Mouse (Mus musculus): Measurements from ENCODE around the gene Phlpp1.

Phlpp1 gene

DNA sequence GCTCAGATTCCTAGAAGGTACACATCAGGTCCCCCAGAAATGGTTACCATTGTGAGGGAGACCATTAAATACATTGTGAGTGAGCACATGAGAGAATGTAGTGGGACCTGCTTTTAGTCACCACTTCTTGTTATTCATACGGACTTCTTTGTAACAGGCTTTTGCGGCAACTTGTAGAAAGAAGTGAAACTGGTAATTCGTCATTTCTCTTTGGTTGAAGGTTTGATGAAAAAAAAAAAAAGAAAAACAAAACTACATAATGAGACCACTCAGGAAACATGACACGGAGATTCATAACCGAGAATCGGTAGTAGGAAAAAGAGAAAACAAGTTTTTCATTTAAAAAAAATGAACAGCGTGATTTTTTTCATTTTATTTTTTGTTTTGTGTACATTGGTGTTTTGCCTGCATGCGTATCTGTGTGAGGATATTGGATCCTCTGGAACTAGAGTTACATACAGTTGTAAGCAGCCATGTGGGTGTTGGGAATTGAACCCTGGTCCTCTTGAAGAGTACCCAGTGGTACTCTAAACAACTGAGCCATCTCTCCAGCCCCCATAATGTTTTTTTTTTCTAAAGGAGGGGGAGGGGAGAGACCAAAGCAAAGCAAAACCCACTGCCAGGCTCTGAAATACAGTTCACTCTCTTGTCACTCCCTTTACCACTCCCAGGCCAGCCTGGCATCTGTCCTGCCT, 150.0 kb downstream of the Phlpp1 start:
- DNase-seq: no peak

DNA sequence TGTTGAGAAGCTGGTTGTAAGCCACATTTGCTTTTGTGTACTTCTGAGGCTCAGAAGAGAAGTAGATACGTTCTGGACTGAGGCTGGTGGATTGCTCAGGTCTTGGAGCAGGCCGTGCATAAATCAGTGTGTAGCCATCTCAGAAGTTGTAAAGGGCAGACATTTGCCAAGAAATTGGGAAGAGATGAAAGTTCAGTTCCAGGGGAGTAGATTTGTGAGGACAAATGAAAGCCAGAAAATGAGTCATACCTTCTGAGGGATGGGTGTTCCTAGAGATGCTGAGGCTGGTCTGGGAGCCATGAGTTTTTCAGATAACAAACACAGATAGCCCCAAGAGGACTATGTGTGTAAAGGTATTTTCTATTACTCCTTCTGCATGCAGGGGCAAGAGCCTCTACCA, 155.1 kb downstream of the Phlpp1 start:
- DNase-seq: no peak

DNA sequence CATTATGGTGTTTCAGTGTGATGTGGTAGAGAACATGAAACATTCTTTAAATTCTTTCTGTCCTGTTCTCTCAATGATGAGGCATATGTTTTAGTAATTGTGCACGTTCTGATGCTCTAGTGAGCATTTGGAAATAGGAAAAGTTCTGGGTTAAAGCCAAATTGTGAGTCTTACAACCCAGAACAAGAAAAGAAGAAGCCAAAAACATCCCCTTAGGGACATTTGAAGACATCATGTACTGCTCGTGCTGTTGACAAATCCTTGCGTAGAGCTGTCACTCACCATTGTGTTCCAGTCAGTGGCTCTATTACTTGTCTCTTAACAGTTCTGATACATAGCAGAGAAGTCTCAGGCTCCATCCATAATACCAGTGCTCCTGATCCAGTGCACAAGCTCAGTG, 170.5 kb downstream of the Phlpp1 start:
- no peak for DNase-seq

DNA sequence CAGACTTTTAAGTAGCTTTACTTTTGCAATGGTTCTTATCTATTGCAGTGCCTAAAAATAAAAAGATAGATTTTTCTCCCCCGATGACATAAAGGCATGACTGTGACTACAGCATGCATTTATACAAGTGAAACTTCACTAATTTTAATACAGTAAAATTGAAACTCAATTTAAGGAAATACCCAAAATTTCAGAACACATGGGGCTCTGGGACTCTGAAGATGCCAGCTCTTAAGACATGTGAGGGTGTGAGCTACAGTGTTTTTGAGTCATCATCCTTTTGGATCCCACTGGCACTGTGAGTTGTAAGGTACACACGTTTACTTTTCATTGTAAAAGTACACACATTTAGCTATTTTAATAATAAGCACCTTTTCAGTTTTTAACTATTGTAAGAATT, 173.7 kb downstream of the Phlpp1 start:
- no peak for DNase-seq

DNA sequence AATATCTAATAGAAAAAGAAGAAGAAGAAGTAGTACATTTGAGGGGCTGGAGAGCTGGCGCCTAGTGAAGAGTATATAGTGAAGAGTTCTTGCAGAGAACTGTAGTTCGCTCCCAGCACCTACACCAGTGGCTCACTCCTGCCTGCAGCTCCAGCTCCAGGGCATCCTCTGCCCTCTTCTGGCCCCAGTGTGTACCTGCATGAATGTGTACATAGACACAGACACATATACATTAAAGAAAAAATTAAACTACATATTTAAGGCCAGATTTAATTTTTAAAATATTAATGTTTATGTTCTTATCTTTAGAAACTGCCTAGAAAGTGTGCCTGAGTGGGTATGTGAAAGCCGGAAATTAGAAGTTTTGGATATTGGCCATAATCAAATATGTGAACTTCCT, 175.2 kb downstream of the Phlpp1 start:
- peak in 1 of 2 experiments; percentile 13 for DNase-seq

DNA sequence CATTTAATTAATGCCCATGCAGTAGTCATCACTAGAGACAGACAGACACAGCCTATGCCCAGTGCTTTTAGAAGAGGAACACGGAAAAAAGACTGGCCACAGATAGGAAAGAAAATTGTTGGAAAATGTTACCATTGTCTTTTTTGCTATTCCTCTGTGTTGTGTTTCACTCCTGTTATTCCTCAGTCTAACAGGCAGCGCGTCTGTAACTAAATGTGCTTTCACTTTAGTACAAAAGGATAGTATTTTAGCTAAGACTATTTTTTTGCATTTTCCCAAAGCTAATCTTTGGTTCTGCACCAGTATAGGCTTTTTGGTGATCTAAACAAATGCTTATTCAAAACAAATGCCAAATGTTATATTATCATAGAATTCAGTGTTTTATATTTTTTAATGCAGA, 177.6 kb downstream of the Phlpp1 start:
- DNase-seq: no peak

DNA sequence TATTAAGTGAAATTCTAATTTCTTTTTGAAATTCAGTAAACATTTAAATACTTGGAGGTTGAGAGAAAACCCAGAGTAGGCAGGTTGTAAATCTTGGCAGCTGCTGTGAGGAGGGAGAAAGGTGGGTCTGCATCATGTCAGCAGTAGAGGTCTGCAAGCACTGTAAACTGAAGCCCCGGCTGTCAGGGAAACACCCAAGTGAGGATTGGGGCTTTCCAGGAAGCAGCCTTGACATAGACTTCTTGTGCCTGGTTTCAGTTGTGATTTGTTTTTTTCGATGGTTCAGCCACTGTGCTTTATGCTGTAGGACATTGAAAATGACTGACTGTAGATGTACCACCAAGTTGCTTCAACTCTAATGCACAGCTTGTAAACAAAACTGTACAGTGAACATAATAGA, 180.0 kb downstream of the Phlpp1 start:
- peak in 1 of 2 experiments; percentile 8 for DNase-seq

DNA sequence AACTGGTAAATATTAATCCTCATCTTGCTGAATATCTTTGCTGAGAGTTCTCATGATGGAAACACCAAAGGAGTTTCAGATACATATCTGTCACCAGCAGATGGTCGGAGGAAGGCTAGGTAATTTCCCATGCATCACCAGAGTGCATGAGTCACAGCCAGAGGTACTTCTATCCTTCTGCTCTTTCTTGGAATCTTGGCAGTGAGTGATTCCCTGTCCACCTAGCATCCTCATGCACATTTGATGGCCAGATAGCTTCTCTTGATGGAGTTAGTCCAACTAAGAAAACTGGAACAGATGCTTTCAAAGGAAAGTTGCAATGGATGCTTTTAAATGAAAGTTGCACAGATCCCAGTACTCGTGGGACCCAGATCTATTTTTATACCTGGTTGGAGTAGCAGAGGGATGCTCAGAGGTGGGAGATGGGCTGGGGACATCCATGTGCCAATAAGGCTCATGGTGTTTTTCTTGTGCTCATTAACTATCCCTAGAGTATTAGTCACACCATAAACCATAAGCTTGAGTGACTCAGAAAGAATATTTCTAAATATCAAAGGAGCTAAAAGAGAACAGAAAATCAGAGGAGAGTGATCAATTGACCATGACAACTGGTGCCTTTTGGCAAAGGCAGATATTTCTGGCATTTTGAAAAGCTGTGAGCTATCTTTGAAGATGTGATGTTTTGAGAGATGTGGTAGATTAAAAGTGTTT, 181.4 kb downstream of the Phlpp1 start:
- peak; percentile 52 to 57 for DNase-seq

DNA sequence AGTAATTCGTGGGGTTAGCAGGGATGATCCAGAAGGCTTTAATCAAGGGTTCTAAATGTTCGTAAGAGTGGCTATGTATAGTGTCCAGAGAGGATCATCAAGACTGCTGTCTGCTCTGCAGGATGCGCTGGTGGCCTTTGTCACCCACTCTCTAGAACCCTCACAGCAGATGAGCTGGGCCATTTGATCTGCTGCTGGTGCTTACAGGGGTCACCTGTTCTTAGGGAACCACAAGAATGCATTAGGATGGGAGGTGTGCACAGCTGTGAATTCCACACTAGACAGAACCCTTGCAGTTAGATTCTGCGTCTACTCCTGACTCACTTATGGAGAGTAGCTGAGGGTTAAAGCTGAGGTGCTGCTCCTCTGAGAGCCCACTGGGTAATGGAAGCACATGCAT, 182.4 kb downstream of the Phlpp1 start:
- no peak for DNase-seq

DNA sequence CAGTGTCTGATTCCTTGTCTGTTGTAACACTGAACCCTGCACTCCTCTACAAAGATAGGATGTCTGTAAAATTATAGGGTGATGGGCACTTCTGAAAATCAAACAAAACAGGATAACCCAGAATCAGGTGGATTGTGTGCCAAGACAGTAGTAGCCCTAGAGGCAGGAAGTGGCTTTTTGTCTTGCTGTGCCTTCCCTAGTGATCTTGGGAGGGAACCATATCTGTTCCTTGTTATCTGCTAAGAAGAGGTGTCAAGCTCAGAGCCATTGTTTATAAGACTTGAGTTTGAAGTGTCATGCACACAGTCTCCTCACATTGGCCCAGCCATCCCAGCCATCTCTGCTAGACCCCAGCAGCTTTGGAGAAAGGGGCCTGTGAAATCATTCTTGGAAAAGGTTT, 187.9 kb downstream of the Phlpp1 start:
- DNase-seq: no peak

DNA sequence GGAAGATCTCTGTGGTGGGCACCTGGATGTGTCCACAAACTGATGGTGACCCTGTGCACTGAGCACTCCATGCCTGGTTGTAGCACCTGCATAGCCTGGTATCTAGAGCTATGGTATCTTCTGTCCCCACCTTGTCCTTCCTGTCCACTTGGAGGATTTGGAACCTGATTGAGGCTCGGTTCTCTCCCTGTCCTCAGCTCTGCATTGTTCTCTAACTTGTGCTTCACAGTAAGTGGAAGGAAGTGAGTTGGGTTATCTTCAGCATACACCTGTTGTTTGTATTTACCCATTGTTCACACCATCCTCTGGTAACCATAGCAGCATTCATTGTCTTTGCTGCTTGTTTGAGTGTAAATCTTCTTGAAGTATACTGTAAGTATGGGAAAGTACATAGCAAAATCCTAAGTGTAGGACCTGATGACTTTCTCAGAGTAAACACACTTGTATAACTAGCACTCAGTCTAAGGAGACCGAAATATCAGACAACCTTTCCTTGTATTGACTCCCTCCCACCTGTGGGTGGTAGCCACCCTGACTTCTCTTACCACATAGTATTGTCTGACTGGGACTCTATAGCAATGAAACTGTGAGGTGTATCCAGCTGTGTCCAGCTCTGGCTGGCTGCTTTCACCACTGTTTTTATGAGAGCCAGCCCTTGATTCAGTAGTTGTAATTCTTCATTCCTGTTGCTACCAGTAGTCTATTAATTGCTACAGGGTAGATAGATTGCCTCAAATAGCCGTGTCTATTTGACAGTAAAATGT, 191.5 kb downstream of the Phlpp1 start:
- no peak for DNase-seq

DNA sequence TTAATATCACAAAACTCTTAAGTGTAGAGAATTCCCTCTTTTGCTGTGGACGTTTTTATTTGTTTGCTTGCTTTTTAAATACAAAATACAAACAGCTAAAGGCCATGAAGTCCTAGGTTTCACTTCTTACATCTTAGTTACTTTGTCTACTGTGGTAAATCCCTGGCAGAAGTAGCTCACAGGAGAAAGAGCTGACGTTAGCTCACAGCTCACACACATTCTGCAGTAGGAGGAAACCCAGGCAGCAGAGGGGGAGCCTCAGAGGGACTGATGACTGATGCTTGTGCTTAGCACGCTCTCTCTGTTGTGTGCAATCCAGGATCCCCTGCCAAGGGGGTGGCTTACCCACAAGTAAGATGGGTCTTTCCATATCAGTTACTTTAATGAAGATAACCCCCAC, 197.8 kb downstream of the Phlpp1 start:
- DNase-seq: no peak

DNA sequence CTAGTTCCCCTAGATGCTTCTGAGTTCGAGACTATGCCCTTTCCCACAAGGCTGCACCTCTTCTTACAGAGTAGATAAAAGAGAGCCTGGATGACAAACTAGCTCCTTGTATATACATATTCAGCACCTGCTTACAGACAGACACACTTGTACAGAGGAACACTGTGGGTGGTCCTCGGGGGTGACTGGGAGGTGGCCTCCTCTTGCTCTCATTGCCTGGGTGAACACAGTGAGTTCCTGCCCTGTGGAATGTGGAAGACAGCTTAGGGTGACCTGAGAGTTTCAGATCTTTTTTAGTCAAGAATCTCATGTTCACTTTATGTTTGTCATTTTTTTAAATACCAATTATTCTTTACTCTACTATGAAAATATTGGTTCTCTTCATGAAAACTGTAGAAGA, 200.9 kb downstream of the Phlpp1 start:
- DNase-seq: no peak

DNA sequence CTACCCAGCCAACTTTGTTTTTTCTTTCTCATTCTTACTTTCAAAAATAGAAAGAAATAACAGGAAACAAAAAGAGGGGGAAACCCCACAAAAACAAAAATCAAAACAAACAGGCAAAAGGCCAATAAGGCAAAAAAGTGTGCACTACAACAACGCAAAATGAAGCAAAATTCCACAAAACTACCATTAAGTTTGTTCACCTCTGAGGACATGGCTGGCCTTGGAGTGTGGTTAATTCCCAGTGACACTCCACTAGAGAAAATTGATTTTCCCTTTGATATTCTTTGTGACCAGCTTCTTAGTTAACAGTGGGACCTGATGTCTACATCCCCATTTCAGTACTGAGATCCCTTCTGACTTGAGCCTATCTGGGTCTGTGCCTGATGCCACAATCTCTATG, 202.1 kb downstream of the Phlpp1 start:
- DNase-seq: no peak

DNA sequence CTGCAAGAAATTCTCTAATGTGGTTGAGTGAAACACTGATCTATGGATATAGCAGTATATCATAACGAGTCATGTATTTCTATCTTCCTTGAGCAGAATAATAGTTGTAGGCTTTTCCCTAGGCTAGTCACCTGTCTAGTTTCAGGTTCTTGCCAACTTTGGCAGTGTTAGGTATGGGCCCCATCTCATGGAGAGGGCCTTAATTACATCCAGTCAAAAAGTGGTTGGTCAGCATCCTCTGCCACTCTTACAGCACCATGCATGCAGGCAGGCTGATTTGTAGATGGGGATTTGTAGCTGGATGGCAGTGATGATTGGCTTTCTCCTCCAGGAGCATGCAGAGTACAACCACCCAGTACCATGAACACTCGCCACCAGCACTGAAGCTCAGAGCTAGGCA, 202.7 kb downstream of the Phlpp1 start:
- peak; percentile 56 to 62 for DNase-seq

DNA sequence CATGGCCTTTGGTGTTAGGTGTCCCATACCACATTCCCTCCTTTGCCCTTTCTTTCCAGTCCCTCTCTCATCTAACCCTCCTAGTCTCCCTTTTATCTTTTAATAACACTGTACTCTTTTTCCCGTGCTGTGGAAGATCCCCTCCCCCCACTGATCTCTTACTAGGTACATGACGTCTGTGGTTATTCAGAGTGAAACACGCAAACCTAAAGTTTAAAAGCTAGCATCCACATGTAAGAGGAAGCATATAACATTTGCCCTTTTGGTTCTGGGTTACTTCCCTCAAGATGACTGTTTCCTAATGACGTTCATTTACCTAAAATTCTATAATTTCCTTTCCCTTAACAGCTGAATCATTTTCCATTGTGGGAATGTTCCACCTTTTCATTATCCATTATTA, 203.4 kb downstream of the Phlpp1 start:
- no peak for DNase-seq

DNA sequence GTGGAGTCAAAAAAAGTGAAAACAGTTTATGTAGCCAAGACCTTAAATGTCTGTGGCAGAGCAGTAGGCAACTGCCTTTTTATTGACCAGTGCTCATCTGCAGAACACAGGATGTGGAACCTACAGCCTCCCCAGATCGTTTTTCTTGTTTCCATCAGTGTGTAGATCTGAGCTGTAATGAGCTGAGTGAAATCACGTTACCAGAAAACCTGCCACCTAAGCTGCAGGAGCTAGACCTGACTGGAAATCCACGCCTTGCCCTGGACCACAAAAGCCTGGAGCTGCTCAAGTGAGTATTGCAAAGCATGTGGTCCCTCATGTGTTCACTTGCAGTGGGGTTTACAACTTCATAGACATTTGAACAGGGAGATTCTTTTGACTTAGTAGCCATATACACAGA, 204.5 kb downstream of the Phlpp1 start:
- DNase-seq: no peak

DNA sequence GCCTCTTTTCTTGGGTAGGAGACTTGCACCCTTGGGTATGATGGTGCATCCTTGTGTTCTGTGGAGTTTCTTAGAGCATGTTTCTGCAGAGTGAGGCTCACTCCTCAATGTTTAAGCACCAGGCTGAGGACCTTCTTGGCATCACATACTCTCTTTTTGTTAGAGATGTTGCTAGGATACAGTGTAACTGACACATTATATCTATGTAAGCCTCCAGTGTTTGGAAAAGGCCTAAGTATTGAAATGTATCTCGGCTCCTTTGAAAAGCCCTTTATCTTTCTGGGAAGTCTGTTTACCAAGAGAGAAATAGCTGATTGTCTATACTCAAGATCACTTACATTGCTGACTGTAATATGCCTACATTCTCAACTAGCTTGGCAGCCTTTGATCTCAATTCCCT, 208.9 kb downstream of the Phlpp1 start:
- no peak for DNase-seq

DNA sequence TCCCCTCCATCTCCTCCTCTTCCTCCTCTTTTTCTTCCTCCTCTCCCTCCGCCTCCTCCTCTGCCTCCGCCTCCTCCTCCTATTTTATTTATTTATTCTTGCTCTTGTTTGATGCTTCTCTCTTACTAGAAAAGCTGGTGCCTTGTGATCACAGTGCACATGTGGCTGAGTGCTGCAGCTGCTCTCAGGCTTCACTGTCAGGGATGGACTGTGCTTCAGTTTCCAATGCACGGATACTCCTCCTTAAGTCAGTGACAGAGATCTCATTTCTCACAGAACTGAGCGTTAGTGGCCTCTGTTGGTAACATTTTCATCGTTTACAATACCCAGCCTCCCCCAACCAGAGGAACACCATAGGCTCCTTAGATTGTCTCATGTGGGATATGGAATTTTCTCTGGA, 215.0 kb downstream of the Phlpp1 start:
- DNase-seq: no peak

DNA sequence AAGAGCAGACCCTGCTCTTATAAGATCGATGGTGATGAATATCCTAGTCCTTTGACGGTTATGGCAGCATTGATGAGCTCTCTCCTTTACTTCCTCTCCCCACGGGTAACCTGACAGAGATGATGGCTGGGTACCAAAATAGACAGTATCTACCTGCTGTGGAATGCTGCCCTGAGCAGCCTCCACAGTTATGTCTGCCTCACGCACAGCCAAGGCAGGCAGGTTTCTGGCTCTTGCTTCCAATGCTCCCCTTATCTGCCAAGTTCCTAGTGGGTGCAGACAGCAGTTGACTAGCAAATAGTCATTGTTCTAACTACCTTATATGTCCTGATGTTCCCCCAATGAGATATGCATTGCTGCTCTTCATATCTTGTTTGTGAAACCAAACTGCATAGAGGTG, 215.7 kb downstream of the Phlpp1 start:
- DNase-seq: peak; percentile 39 to 59

DNA sequence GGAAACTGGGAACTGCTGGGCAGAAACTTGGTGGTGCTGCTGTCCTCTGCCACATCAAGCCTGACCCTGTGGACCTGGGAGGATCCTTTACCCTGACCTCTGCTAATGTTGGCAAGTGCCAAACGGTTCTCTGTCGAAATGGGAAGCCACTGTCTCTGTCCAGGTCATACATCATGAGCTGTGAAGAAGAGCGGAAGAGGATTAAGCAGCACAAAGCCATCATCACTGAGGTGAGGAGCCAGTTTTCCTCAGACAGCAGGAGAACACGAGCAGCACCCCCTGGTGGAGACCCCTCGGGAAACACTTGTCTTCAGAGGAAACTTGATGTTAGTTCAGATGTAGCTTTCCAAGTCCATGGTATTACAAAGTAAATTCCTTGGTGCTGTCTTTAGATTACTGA, 218.1 kb downstream of the Phlpp1 start:
- peak; percentile 79 to 84 for DNase-seq

DNA sequence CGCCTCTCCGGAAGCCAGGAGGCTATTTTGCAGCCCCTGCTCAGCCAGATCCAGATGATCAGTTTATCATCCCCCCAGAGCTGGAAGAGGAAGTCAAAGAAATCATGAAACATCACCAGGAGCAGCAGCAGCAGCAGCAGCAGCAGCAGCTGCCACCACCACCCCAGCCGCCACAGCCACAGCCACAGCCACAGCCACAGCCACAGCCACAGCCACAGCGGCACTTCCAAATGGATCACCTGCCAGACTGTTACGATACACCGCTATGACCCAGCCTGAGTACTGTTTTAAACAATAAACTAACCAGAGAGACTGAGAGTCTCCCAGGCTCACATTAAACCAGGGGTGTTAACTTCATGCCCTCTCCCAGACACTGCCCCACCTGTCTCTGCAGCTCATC, 221.5 kb downstream of the Phlpp1 start:
- DNase-seq: no peak

DNA sequence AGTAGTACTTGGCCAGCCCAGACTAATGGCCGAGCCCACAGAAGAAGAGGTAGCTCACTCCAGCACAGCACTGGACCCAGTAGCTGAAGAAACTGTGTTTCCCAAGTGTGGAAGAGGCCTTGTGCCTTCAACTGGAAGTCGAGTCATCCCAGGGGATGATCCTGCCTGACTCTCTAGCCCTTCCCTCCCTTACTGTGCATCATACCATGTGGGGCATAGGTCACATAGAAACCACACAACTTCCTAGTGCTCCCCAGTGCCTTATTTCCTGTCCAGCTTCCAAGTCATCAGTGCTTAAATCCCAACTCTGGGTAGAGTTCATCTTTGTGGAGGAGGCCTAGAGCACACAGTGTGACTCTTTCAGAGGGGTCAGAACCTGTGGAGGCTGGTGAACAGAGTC, 223.1 kb downstream of the Phlpp1 start:
- no peak for DNase-seq

DNA sequence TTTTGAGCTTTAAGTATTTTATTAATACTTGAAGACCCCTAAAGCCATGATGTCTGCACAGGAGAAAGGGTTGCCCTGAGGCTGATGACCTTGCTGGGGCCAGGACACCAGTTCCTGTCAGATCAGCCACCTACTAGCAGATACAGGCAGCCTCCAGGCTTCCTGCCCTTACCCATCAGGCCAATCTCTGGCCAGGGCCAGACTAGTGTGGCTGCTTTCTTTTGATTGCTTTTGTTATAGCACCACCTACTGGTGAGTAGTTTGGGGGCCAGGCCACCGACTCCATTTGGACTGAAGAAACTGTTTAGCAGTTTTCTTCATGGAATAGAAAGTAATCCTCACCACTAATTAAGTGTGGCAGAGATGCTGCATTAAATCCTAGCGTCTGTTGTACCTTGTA, 223.9 kb downstream of the Phlpp1 start:
- DNase-seq: peak; percentile 87 to 92
